Mouse (Mus musculus): Measurements from ENCODE around the gene Prmt1.

Gene Prmt1

DNA sequence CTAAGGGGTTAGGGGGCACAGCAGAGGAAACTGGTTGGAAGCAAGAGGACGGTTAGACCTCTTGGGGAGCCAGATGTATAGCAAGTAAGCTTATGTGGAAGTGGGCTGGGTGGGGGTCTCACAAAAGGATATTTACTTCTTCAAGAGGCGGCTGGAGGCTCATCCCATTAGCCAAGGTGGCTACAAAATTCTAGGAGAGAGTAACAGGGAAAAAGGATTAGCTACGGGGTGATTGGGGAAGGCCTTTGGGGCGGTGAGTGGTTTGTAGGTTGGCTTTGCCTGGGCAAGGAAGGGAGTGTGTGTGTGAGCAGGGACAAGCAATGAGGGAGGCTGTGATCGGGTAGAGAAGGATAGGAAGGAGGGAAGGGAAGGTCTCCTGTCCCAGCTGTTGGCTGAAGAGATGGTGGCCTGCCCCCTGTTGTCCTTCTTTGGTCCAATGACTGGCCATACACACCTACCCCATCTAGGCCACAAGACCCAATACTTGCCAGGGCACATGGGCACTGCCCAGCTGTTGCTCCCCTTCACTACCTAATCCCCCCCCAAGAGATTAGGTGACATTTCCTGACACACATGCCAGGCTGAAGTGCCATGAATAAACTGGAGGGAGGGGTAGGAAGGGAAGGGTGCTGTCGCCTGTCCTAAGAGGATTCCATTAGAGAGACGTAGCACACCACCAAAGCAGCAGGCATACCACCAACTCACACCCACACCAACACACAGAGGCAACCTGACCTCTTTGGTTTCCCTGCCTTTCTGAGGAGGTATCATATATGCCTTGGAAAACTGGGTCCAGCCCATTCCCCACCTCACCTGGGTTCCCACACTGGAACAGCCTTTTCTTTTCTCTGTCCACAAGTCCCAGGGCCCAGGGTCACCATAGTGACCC is 2.2 kb downstream of the Prmt1 start:
- CTCF ChIA-PET, result interaction anchor here (0.7 to 0.8 kb wide), 2 partner anchors 14 to 380 kb away, joined by 3 read pairs; partner anchors contain the start of genes Bcl2l12 and Irf3

DNA sequence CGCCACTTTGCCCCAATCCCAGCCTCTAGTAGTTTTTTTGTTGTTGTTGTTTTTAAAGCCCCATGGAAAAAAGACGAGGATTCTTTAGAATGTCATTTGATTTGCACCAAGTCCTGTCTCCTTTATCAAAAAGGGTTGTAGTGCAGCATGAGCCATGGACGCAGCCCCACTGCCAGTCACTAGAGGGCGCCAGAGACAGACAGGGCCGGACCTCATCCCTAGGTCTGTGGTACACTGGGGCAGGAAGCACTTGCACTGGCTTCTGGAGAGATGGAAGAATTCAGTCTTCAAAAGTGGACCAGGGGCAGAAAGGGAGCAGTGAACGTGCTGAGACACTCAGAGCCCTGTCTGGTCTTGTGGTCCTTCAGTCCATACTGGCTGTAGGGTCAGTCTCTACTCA is 3.3 kb downstream of the Prmt1 start:
- CTCF ChIA-PET, result interaction anchor here (0.8 kb wide), 1 partner anchor 1946 kb away, joined by 3 read pairs; no protein-coding TSS in a partner anchor

DNA sequence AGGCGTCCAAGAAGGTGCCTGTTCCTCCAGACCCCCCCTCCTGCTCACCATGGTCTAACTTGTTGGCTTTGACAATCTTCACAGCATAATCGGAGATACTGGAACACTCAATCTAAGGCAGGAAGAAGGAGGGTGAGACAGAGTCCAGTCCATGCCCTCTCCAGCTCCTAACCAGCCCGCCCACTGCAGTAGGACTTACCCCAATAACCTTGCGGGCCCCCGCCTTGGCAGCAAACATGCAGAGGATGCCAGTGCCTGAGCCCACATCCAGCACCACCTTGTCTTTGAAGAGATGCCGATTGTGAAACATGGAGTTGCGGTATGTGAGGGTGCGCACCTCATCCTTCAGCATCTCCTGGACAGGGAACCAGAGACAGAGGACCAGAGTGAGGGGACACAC is 4.8 kb downstream of the Prmt1 start:
- CTCF ChIA-PET, result no interaction called here

DNA sequence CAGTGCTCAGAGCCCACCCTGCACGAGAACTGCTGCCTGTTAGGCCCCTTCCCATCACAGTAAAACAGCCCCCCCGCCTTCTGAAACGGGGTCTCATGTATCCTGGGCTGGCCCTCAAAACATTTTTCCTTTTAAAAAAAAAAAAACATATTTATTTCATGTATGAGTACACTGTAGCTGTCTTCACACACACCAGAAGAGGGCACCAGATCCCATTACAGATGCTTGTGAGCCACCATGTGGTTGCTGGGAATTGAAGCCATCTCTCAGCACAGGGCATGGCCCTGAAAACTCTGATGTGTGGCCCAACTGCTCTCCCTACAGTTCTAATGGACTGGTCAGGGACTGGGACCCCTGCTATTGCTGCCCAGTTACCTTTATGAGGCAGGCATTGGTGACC is 8.1 kb downstream of the Prmt1 start:
- CTCF ChIA-PET, result interaction anchor here (0.6 kb wide), 1 partner anchor 32 kb away, joined by 3 read pairs; no protein-coding TSS in a partner anchor

DNA sequence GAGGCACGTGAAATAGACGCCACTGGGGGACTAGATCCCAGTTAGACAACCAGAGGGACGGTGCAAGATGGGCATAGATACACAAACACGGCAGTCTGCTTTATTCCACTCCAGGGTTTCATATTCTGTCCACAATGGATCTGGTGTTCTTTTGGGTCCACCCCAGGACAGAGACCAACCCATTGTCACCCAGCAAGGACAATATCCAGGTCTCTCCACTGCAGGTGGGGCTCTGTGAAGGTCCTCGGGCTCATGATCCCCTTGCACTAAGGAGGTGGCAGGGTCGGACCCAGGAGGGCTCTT is 11.3 kb downstream of the Prmt1 start:
- CTCF ChIA-PET, result no interaction called here

DNA sequence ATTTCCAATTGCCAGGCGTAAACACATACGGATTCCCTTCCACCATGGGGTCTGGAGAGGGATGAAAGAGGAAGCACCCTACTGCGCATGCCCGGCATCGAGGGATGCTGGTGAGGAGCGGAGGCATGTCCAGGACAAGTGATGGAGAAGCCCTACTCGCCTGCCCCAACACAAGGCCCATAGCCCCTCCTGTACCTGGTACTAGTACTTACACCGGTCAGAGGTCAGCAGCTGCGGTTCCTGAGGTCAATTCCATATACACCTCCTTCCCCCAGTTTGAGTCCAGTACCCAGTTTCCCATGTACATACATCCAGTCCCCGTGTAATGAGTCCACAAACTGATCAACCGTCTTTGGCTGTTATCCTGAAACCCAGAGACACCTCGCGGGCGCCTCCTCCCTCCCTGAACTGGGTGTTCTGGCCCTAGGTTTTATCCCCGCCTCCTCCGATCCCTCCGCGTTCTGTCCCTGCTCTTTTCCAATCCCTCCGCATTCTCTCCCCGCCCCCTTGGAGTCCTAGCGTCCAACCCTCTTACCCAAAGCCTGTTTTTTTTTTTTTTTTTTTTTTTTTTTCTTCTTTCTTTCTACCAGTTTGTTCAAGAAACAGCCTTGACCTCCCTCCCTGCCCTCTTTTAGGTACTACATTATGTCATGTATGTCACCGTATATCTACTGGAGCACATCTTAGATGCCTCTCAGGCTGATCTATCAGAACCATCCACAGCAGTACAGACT is 11.8 kb downstream of the Prmt1 start, which contains the start of gene Cpt1c:
TSS of gene Cpt1c (minus strand) at position 469 of the 734 bp plus-strand sequence.
- CTCF ChIA-PET, result no interaction called here

DNA sequence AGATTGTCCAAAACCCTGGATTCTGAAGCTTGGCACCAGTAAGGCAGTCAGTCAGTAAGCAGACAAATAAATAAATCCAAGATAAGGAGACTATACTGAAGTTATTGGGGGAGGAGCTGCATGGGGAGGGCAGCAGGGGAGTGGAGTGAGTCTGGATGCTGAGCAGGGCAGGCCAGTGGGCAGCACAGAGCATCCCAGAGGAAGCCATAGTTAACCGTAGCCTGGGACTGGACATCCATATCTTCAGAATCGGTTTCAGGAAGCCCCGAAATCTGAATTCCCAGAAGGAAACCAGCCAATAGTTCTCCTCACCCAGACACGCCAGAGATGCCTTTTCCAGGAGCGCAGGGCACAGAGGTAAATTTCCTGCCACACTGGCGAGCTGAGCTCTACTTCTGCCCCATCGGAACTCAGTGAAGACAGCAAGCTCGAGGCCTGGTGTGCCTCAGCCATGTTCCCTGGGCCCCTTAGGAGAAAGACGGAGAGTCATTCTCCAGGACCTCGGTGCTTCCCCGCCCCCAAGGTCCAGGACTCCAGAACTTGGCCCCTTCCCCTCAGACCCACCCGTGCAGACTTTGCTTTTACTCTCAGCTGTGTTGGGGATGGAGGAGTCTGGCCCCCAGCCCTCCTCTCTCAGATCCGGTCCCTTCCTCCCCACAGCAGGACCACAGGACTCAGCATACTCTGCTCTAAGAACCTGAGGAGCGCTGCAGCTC is 12.8 kb downstream of the Prmt1 start:
- CTCF ChIA-PET, result no interaction called here

DNA sequence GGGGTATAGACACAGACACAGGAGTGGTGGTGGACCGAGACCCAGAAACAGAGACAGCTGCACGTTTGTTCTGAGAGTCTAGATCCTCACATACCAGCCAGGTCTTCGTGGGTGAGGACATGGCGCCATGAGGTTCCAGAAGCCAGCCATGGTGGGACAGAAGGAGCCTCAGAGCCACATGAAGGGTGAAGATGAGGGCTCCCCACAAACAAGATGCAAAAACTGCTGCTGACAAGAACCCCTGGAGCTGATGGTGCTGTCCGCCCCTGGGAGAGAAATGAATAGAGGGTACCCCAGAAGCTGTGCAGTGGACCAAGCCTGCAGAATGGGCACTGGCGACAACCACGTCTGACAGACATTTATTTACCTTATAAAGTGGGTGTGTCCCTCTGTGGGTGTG is 15.2 kb downstream of the Prmt1 start:
- CTCF ChIA-PET, result no interaction called here

DNA sequence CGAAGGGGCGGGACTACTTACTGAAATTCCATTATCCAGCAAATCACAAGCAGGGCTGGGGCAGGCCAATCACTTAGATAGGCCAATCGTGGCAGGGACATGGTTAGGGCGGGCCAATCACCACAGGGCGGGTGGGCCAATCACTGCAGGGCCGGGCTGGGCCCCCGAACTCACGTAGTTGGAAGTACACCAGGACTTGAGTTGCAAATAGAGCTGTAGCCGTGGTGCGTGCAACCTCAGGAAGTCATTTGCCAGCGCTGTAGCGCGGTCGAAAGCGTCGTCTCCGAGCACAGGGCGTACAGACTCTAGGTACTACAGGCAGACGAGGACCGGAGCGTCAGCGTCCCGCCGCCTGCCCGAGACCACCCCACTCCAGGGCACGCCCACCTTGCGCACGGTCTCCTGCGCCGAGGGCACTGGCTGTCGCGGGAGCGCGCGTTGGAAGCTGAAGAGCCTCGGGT is 16.1 kb downstream of the Prmt1 start:
- CTCF ChIA-PET, result interaction anchor here (0.6 kb wide), 1 partner anchor 267 kb away, joined by 4 read pairs; no protein-coding TSS in a partner anchor

DNA sequence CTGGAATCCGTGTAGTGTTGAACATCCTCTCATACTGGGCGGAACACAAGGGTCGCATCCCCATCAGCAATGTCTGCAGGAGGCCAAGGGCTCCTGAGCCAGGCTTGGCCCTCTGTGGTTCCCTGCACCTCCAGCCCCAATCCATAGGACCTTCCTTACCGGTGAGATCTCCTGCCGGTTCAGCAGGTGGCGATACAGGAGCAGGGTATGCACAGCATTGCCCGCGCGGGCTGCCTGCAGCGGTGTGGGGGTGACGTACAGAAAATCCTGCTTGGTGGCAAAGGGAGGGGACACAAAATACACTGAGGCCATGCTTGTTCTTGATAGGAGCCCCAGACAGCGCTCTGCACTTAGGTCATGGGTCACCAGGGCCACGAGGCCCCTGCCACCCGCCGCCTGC is 19.7 kb downstream of the Prmt1 start:
- CTCF ChIA-PET, result interaction anchor here (0.7 kb wide), 1 partner anchor 96 kb away, joined by 7 read pairs; no protein-coding TSS in a partner anchor

DNA sequence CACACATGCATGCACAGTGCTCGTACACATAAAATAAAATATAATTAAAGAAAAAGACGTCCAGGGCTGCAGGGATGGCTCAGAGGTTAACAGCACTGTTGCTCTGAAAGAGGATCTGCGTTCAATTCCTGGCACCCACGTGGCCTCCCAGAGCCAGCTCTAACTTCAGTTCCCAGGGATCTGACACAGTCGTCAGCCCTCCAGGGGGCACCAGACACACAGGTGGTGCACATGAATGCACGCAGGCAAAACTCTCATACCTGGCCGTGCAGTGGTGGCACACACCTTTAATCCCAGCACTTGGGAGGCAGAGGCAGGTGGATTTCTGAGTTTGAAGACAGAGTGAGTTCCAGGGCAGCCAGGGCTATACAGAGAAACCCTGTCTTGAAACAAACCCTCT is 20.4 kb downstream of the Prmt1 start:
- CTCF ChIA-PET, result interaction anchor here (0.7 kb wide), 1 partner anchor 96 kb away, joined by 7 read pairs; no protein-coding TSS in a partner anchor

DNA sequence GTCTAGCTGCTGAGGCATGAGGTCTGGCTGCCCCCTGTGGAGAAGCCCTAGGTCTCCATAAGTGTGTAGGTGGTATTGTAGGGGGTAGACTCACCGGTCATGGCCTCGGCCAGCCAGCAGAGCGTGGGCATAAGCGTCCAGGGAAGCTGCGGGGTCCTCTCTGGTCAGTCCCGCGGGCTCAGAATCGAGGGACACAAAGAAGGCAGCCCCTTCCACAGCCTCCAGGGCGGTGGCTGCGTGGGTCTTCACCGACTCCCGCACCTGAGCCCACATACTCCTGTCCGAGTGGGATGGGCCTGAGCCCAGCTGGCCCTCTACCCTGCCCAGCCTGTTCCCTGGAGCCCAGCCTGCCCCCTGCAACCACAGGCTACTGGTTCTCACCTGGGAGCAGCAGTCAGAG is 21.4 kb downstream of the Prmt1 start:
- CTCF ChIA-PET, result no interaction called here

DNA sequence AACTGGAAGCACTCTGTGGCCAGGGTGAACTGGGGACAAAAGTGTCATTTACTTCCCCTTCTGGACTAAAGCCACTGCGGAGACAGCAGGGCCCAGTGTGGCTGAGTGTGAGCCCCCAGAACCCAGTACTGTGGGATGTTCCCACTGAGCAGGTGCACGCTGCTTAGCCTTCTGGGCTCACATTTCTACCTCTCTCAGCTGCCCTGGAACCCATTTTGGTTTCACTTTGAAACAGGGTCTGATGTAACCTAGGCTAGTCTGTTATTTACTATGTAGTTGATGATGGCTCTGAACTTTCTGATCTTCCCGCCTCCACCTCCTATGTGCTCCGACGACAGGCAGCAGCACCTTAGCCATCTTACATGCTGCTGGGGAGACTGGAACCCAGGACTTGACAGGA is 23.5 kb downstream of the Prmt1 start:
- CTCF ChIA-PET, result no interaction called here

DNA sequence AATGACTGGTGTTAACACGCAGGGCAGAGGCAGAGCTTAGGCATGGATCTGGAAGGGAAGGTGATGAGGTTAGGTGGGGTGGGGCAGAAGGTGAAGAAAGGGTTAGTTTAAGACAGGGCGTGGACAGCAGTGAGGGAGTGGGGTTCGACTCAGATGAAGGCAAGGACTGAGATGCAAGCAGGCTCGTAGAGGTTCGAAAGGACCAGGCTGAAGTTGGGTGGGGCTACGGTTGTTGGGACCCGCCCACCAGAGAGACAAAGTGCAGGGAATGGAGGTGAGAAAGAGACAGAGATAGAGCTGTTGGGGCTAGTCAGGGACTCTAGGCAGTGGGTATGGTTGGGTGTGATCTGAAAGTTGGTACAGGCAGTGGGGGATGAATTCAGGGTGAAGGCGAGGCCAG is 24.0 kb downstream of the Prmt1 start:
- CTCF ChIA-PET, result no interaction called here

DNA sequence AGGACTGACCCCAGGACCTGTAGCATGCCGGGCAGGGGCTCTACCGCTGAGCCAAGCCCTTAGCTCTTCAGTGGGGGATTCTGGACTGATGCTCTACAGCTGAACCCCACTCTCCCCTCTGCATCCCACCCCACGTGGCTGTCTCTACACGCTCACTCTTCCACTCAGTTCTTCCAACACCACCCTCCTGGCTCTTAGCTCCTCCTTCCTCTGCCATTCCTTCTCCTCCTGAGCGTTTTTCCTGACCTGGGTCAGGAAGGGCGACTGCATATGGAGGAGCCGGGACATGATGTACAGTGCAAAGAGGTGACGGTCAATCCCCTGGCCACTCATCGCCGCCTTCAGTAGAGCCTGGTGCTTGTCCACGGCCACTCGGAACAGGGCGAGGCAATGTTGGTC is 25.9 kb downstream of the Prmt1 start:
- CTCF ChIA-PET, result no interaction called here

DNA sequence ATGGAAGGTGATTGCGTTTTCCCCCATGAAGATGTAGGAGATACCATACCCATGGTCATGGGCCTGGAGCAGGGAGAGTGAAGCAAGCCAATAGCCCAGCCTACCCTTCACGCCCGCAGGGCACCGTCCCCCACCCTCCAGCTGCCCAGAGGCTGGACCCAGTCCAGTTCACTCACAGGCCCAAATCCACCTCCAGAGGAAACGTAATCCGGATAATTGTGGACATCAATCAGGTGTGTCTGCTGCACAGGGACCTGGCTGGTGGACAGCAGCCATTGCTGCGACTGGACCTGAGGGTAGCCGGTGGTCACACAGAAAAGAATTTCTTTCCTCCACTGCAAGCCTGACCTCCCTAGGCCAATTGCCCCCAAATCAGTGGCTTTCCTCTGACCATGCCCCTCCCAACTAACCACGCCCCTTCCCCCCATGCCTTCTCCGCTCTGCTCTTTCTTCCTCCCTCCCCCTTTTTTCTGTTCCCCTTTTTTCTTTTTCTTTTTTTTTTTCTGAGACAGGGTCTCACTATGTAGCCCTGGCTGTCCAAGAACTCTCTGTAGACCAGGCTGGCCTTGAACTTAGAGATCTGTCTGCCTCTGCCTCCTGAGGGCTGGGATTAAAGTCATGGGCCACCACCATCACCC is 26.4 kb downstream of the Prmt1 start:
- CTCF ChIA-PET, result no interaction called here

DNA sequence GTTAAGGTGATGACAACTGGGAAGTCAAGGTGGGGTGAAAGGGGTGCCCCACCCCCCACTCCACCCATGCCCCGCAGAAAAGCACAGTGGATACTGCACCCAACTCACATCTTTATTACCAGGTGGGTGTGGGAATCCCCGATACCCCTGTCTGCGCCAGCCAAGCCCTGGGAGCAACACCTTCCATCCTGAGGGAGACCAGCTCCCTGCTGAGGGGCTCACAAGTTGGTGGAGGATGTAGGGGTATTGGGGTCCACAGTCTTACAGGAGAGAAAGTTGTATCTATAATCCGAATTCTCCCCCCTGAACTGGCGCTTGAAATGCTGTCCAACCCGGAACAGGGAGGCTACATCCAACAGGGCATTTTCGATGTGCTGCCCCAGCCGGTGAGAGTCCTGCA is 27.1 kb downstream of the Prmt1 start:
- CTCF ChIA-PET, result no interaction called here

DNA sequence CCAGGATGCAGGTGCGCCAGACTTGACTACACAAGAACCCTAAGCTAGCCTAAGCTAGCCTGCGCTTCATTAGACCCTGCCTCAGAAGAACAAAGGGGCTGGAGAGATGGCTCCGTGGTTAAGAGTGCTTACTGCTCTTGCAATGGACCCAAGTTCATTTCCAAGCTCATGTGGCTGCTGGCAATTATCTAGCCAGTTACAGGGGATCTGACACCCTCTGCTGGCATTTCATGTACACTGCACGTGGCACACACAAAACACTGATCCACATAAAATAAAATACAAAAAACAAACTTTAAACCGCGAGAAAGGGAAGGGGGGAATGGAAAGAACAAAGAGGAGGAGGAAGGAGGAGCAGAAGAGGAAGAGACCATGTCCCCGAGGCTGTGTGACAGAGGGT is 28.2 kb downstream of the Prmt1 start:
- CTCF ChIA-PET, result no interaction called here

DNA sequence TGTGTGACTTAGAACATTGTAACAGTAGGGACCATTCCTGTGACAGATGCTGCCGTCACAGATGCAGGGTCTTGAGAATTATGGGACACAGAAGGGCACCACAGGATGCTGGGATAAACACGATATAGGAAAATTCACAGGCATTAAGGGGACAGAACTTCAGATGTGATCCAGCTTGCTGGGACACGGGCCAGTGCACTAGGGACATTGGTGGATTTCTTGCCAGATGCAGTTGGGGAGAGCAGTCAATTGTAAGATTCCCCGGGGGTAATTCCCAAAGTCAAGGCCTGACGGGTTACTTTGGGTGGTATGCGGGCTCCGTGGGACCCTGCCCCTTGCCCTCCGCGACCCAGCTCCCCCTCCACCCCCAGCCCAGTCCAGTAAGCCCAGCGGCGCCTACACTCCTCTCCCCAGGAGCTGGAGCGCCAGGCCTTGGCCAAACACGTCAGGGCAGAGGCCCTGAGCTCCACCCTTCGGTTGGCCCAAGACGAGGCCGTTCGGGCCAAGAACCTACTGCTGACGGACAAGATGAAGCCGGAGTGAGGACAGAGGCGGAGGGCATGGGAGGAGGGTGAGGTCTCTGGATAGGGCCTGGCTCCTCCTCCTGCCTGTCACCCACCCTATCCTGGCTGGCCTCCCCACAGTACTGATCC is 29.1 kb downstream of the Prmt1 start:
- CTCF ChIA-PET, result interaction anchor here (0.6 kb wide), 1 partner anchor 166 kb away, joined by 3 read pairs; no protein-coding TSS in a partner anchor

DNA sequence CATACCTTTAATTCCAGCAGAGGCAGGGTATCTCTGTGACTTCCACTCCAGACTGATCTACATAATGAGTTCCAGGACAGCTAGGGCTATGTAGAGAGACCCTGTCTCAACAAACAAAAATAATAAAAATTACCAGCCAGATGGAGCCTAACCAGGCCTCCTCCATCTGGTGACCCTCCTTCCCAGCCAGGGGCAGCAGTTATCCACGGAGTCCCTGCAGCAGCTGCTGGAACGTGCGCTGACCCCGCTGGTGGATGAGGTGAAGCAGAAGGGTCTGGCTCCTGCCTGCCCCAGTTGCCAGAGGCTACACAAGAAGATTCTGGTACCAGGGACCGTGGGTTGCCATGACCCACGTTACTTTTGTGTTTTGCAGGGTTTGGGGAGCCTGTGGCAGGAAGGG is 30.1 kb downstream of the Prmt1 start:
- CTCF ChIA-PET, result interaction anchor here (0.5 kb wide), 1 partner anchor 167 kb away, joined by 3 read pairs; no protein-coding TSS in a partner anchor

DNA sequence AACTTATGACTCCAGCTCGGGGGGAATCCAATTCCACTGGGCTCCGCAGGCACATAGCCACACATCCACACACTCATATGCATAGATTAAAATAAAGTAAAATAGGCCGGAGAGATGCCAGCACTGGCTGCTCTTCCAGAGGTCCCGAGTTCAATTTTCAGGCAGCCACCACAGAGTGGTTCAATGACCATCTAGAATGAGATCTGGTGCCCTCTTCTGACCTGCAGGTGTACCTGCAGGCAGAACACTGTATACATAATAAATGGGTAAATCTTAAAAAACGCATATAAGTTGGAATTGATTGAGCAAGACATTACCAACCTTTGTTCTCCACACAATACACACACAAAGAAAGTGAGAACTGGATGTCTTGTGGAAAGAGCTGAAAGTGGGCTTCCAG is 30.7 kb downstream of the Prmt1 start:
- CTCF ChIA-PET, result interaction anchor here (0.5 kb wide), 1 partner anchor 168 kb away, joined by 3 read pairs; no protein-coding TSS in a partner anchor

All from spleen, embryonic (tissue).